ENCODE assay signal across 20 mouse cellular contexts in the genomic region with DNA sequence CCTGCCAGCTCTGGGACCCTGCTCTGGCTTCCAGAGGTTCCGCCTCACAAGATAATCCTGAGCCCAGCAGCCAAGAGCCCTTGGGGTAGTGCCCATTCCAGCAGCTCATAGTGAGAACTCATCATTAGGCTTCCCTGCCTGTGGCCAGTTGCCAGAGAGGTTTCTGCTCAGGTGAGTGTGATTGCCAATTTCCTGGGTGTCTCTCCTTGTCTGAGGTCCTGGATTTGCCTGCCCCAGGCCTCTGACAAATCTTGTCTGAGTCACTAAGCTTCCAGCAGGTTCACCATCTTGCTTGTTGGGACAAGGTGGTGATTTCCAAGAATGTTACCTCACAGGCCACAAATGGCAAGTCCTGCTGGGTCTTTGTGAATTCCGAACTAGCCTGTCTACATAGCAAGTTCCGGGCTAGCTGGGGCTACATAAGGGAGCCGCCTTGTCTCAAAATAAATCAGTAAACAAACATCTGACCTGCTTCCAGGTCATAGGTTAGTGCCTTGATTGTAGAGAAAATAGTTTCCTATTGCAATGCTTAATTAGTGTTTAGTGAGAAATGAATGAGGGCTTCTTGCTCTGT. TPM values are rescaled to one million over a fixed set of nuclear protein-coding genes. Genes with fewer than 3 reads are reported as not detected.
DNase-seq lines count a peak whose midpoint lies in the region; ATAC-seq and TF ChIP-seq lines count a peak whose summit lies in the region.
"Had no signal": no experiment of that assay in that cellular context is flagged by ENCODE, and none has a peak within 500 bp of the region (broad histone marks: within the 10 kb centered on the region; RNA-seq: fewer than 3 reads in every experiment).

No protein-coding gene starts in this region.

- H3K4me2 ChIP-seq in forebrain, embryonic 12.5 days, result no peak overlapping the region
- H3K4me2 ChIP-seq in forebrain, embryonic 16.5 days (ENCODE audit: low read length), result no peak overlapping the region
- H3K4me2 ChIP-seq in forebrain, postnatal 0 days (ENCODE audit: low read depth), result no peak overlapping the region
- H3K4me2 ChIP-seq in midbrain, embryonic 15.5 days, result no peak overlapping the region
- H3K4me2 ChIP-seq: heart, embryonic 11.5 days had no signal

- peaks cover 3% of the 10 kb centered on the region; the same call in 1 of the 2 replicates for H3K9me3 ChIP-seq in forebrain, embryonic 12.5 days
- peaks cover 6% of the 10 kb centered on the region; the same call in 1 of the 2 replicates for H3K9me3 ChIP-seq in forebrain, embryonic 16.5 days (ENCODE audit: control insufficient read depth, low read length)
- H3K9me3 ChIP-seq in forebrain, postnatal 0 days (ENCODE audit: low read length), result 0 out of 2 replicates have a peak, but pooled peaks cover 3% of the 10 kb centered on the region
- H3K9me3 ChIP-seq in midbrain, embryonic 15.5 days, result no peaks in the 10 kb centered on the region

- no peak overlapping the region for H3K9ac ChIP-seq in forebrain, embryonic 12.5 days
- no peak overlapping the region for H3K9ac ChIP-seq in forebrain, embryonic 16.5 days (replicated peaks; ENCODE audit: low read depth, low read length)
- H3K9ac ChIP-seq in forebrain, postnatal 0 days, result no peak overlapping the region
- no peak overlapping the region for H3K9ac ChIP-seq in midbrain, embryonic 15.5 days

- WGBS in forebrain, embryonic 12.5 days, result 78% methylated on average over 4 of the region's 4 CpGs
- WGBS in forebrain, embryonic 16.5 days, result 76% methylated on average over 4 of the region's 4 CpGs
- WGBS in forebrain, postnatal 0 days, result 77% methylated on average over 4 of the region's 4 CpGs
- WGBS in midbrain, embryonic 15.5 days, result 76% methylated on average over 4 of the region's 4 CpGs

- peak overlapping the region; percentile 78 for H3K27ac ChIP-seq in forebrain, embryonic 12.5 days
- H3K27ac ChIP-seq in forebrain, embryonic 16.5 days (ENCODE audit: low read length), result no peak overlapping the region; the same call in 1 of the 2 replicates
- H3K27ac ChIP-seq in forebrain, postnatal 0 days (ENCODE audit: low read depth, low read length), result peak overlapping the region; percentile 66; the same call in 1 of the 2 replicates
- H3K27ac ChIP-seq in midbrain, embryonic 15.5 days, result peak overlapping the region; percentile 87
- H3K27ac ChIP-seq: kidney, postnatal 0 days had no signal

- ATAC-seq in forebrain, embryonic 12.5 days (ENCODE audit: low FRiP score), result no peak
- no peak for ATAC-seq in forebrain, embryonic 16.5 days
- ATAC-seq in forebrain, postnatal 0 days, result no peak
- no peak for ATAC-seq in midbrain, embryonic 15.5 days (replicated peaks)
- no peak for ATAC-seq in megakaryocyte progenitor cell, adult 5-6 weeks (replicated peaks; ENCODE audit: poor library complexity)
- ATAC-seq: intestine, postnatal 0 days had no signal

- no peak for TF ChIP-seq CTCF in forebrain, postnatal 0 days (IDR thresholded peaks at IDR 0.05; ENCODE audit: low read depth)

- peak; percentile 57 for DNase-seq in R1 (ENCODE audit: low read depth, low spot score)
- no peak for DNase-seq in forebrain, postnatal 0 days
- no peak for DNase-seq in urinary bladder, postnatal 25 days (ENCODE audit: low spot score)
- DNase-seq: adrenal gland, postnatal 14 days; gastrocnemius, postnatal 14 days; heart, postnatal 36 days; lung, postnatal 36 days; thymus, postnatal 36 days had no signal

- H3K36me3 ChIP-seq in forebrain, embryonic 12.5 days (replicated peaks), result no peaks in the 10 kb centered on the region
- no peaks in the 10 kb centered on the region for H3K36me3 ChIP-seq in forebrain, embryonic 16.5 days (ENCODE audit: control insufficient read depth, insufficient read depth)
- no peaks in the 10 kb centered on the region for H3K36me3 ChIP-seq in forebrain, postnatal 0 days (ENCODE audit: insufficient read depth)
- H3K36me3 ChIP-seq in midbrain, embryonic 15.5 days (replicated peaks), result no peaks in the 10 kb centered on the region

- H3K4me3 ChIP-seq in forebrain, embryonic 12.5 days (replicated peaks), result no peak overlapping the region
- H3K4me3 ChIP-seq in forebrain, embryonic 16.5 days (replicated peaks; ENCODE audit: low read length), result no peak overlapping the region
- H3K4me3 ChIP-seq in forebrain, postnatal 0 days (ENCODE audit: low read depth, low read length), result no peak overlapping the region
- no peak overlapping the region for H3K4me3 ChIP-seq in midbrain, embryonic 15.5 days

- H3K27me3 ChIP-seq in forebrain, embryonic 12.5 days, result no peaks in the 10 kb centered on the region
- no peaks in the 10 kb centered on the region for H3K27me3 ChIP-seq in forebrain, embryonic 16.5 days (replicated peaks; ENCODE audit: control insufficient read depth, insufficient read depth, low read length)
- no peaks in the 10 kb centered on the region for H3K27me3 ChIP-seq in forebrain, postnatal 0 days (ENCODE audit: insufficient read depth, low read length)
- H3K27me3 ChIP-seq in midbrain, embryonic 15.5 days (replicated peaks), result no peaks in the 10 kb centered on the region

- H3K4me1 ChIP-seq in forebrain, embryonic 12.5 days, result peaks cover 6% of the 10 kb centered on the region
- H3K4me1 ChIP-seq in forebrain, embryonic 16.5 days (replicated peaks; ENCODE audit: control insufficient read depth, insufficient read depth, low read length), result peaks cover 7% of the 10 kb centered on the region
- H3K4me1 ChIP-seq in forebrain, postnatal 0 days (ENCODE audit: insufficient read depth), result peaks cover 8% of the 10 kb centered on the region; the same call in 1 of the 2 replicates
- peaks cover 15% of the 10 kb centered on the region for H3K4me1 ChIP-seq in midbrain, embryonic 15.5 days

RNA-seq across cellular contexts. Expression of a gene that starts 12.1 kb away (rescaled TPM):
- 52.3 and 54.8 TPM in 2 replicates for polyA plus RNA-seq in forebrain, embryonic 12.5 days (2016; fragmentation: Nextera tagmentation; extraction: Ambion mirVana)
- 36.5 and 43.0 TPM in 2 replicates for polyA plus RNA-seq in forebrain, embryonic 16.5 days (2015; fragmentation: Nextera tagmentation; extraction: Ambion mirVana)
- 35.2 and 41.0 TPM in 2 replicates for total RNA-seq in forebrain, postnatal 0 days (2014; rRNA removed)
- polyA plus RNA-seq in forebrain, postnatal 0 days (2015; fragmentation: Nextera tagmentation; extraction: Ambion mirVana), result 25.9 and 29.3 TPM in 2 replicates
- 30.6 and 33.6 TPM in 2 replicates for polyA plus RNA-seq in midbrain, embryonic 15.5 days (2015; fragmentation: Nextera tagmentation; extraction: Ambion mirVana)
- 43.8 and 53.6 TPM in 2 replicates for total RNA-seq in megakaryocyte progenitor cell, adult 5-6 weeks (2015)
- 38.2 and 40.9 TPM in 2 replicates for total RNA-seq in megakaryocyte progenitor cell, adult 5-6 weeks (2017)

RNA-seq across cellular contexts. Expression of a gene that starts 22.5 kb away (rescaled TPM):
- polyA plus RNA-seq in forebrain, embryonic 12.5 days (2016; fragmentation: Nextera tagmentation; extraction: Ambion mirVana), result 0.05 TPM in 1 of 2 replicates, not detected in the other
- 0.06 TPM in 1 of 2 replicates, not detected in the other for polyA plus RNA-seq in forebrain, embryonic 16.5 days (2015; fragmentation: Nextera tagmentation; extraction: Ambion mirVana)
- total RNA-seq in forebrain, postnatal 0 days (2014; rRNA removed), result not detected in 2 replicates
- polyA plus RNA-seq in forebrain, postnatal 0 days (2015; fragmentation: Nextera tagmentation; extraction: Ambion mirVana), result not detected in 2 replicates
- 0.04 TPM in 1 of 2 replicates, not detected in the other for polyA plus RNA-seq in midbrain, embryonic 15.5 days (2015; fragmentation: Nextera tagmentation; extraction: Ambion mirVana)
- total RNA-seq in megakaryocyte progenitor cell, adult 5-6 weeks (2015), result not detected in 2 replicates
- not detected in 2 replicates for total RNA-seq in megakaryocyte progenitor cell, adult 5-6 weeks (2017)
- total RNA-seq: adrenal gland, postnatal 14 days; gastrocnemius, postnatal 14 days; heart, postnatal 36 days; MEL had no signal
- polyA plus RNA-seq: embryonic facial prominence, embryonic 14.5 days; frontal cortex, adult 2 months; kidney, postnatal 0 days; limb, embryonic 14.5 days; liver, embryonic 16.5 days had no signal

RNA-seq across cellular contexts. Expression of a gene that starts 55.7 kb away (rescaled TPM):
- 17.5 and 17.9 TPM in 2 replicates for polyA plus RNA-seq in forebrain, embryonic 12.5 days (2016; fragmentation: Nextera tagmentation; extraction: Ambion mirVana)
- 14.1 and 17.9 TPM in 2 replicates for polyA plus RNA-seq in forebrain, embryonic 16.5 days (2015; fragmentation: Nextera tagmentation; extraction: Ambion mirVana)
- total RNA-seq in forebrain, postnatal 0 days (2014; rRNA removed), result 19.9 and 22.6 TPM in 2 replicates
- 7.5 and 9.7 TPM in 2 replicates for polyA plus RNA-seq in forebrain, postnatal 0 days (2015; fragmentation: Nextera tagmentation; extraction: Ambion mirVana)
- 14.9 and 16.1 TPM in 2 replicates for polyA plus RNA-seq in midbrain, embryonic 15.5 days (2015; fragmentation: Nextera tagmentation; extraction: Ambion mirVana)
- 5.9 and 6.2 TPM in 2 replicates for total RNA-seq in megakaryocyte progenitor cell, adult 5-6 weeks (2015)
- 8.7 and 10.0 TPM in 2 replicates for total RNA-seq in megakaryocyte progenitor cell, adult 5-6 weeks (2017)

RNA-seq across cellular contexts. Expression of a gene that starts 55.9 kb away (rescaled TPM):
- polyA plus RNA-seq in forebrain, embryonic 12.5 days (2016; fragmentation: Nextera tagmentation; extraction: Ambion mirVana), result not detected in 2 replicates
- not detected in 2 replicates for polyA plus RNA-seq in forebrain, embryonic 16.5 days (2015; fragmentation: Nextera tagmentation; extraction: Ambion mirVana)
- 0.62 TPM in 1 of 2 replicates, not detected in the other for total RNA-seq in forebrain, postnatal 0 days (2014; rRNA removed)
- polyA plus RNA-seq in forebrain, postnatal 0 days (2015; fragmentation: Nextera tagmentation; extraction: Ambion mirVana), result not detected in 2 replicates
- not detected in 2 replicates for polyA plus RNA-seq in midbrain, embryonic 15.5 days (2015; fragmentation: Nextera tagmentation; extraction: Ambion mirVana)
- not detected in 2 replicates for total RNA-seq in megakaryocyte progenitor cell, adult 5-6 weeks (2015)
- total RNA-seq in megakaryocyte progenitor cell, adult 5-6 weeks (2017), result not detected in 2 replicates
- total RNA-seq: adrenal gland, postnatal 14 days; gastrocnemius, postnatal 14 days; heart, postnatal 36 days; MEL had no signal
- polyA plus RNA-seq: embryonic facial prominence, embryonic 14.5 days; frontal cortex, adult 2 months; heart, embryonic 11.5 days; intestine, postnatal 0 days; kidney, postnatal 0 days; limb, embryonic 14.5 days; liver, embryonic 16.5 days had no signal
